Mouse (Mus musculus): ENCODE results near the gene 2610028H24Rik. TPM values are rescaled to one million over a fixed set of nuclear protein-coding genes. Genes with fewer than 3 reads are reported as not detected.

2610028H24Rik gene
- polyA plus RNA-seq, 1 experiment from 2014 or later: not detected

GRCm38 (mm10) chr10:76496366-76496765, 47.5 kb downstream of the 2610028H24Rik start:
- no peaks in the 10 kb centered on the region for H3K9me3 ChIP-seq (replicated peaks)
- no peak overlapping the region for H3K4me3 ChIP-seq
- peaks cover 87% of the 10 kb centered on the region for H3K36me3 ChIP-seq
- no peak overlapping the region for H3K9ac ChIP-seq
- H3K4me1 ChIP-seq: peaks cover 38% of the 10 kb centered on the region
- H3K4me2 ChIP-seq: peak overlapping the region; percentile 14; the same call in 1 of the 2 replicates
- 0 out of 2 replicates have a peak, but pooled peaks have one; percentile 37 for ATAC-seq
- H3K27ac ChIP-seq: peak overlapping the region; percentile 46
- H3K27me3 ChIP-seq (replicated peaks): no peaks in the 10 kb centered on the region
- 48% methylated on average over 7 of the region's 7 CpGs for WGBS (ENCODE audit: insufficient replicate concordance)

GRCm38 (mm10) chr10:76497522-76497921, 48.6 kb downstream of the 2610028H24Rik start:
- 90% methylated on average over 4 of the region's 4 CpGs for WGBS (ENCODE audit: insufficient replicate concordance)

GRCm38 (mm10) chr10:76504271-76504943, 55.5 kb downstream of the 2610028H24Rik start:
- Histone ChIP-seq H3K9me3 (replicated peaks) (no peaks in the 10 kb centered on the region), H3K4me3 (no peak overlapping the region), H3K9ac (no peak overlapping the region), H3K4me1 (peaks cover 14% of the 10 kb centered on the region), H3K36me3 (peaks cover 94% of the 10 kb centered on the region), H3K27ac (no peak overlapping the region), H3K27me3 (replicated peaks) (no peaks in the 10 kb centered on the region), H3K4me2 (no peak overlapping the region)
- WGBS (ENCODE audit: insufficient replicate concordance): 85% methylated on average over 11 of the region's 11 CpGs
- no peak for ATAC-seq

More at GRCm38 (mm10) chr10:76497522-76497921, 48.6 kb downstream of the 2610028H24Rik start:
- no peak for ATAC-seq
- H3K9me3 ChIP-seq (replicated peaks): no peaks in the 10 kb centered on the region
- H3K27ac ChIP-seq: no peak overlapping the region
- no peak overlapping the region for H3K4me3 ChIP-seq
- no peak overlapping the region for H3K9ac ChIP-seq
- H3K36me3 ChIP-seq: peaks cover 94% of the 10 kb centered on the region
- H3K4me2 ChIP-seq: no peak overlapping the region
- no peaks in the 10 kb centered on the region for H3K27me3 ChIP-seq (replicated peaks)
- peaks cover 38% of the 10 kb centered on the region for H3K4me1 ChIP-seq

DNA sequence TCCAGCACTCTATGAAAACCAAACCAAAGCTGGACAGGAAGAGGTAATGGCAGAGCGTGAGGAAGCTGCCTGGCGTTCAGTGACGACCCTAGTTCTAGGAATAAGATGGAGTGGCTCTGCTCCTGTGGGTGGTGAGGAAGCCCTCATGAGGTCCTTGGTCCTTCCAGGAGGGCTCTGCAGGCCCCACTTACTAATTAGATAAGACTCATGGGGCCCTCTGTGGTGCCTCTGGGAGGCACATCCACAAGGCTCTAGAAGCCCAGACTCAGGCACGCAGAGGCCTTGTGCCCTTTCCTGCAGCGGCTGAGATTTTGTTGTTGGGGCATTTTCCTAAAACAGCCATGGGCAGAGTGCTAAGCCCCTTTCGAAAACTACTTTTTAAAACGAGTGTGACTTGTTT, 57.0 kb downstream of the 2610028H24Rik start:
- ATAC-seq: peak; percentile 69; the same call in 1 of the 2 replicates
- Histone ChIP-seq H3K9me3 (replicated peaks) (no peaks in the 10 kb centered on the region), H3K4me2 (no peak overlapping the region), H3K27ac (no peak overlapping the region), H3K4me3 (no peak overlapping the region), H3K9ac (no peak overlapping the region), H3K4me1 (peaks cover 14% of the 10 kb centered on the region), H3K36me3 (peaks cover 93% of the 10 kb centered on the region), H3K27me3 (replicated peaks) (no peaks in the 10 kb centered on the region)
- WGBS (ENCODE audit: insufficient replicate concordance): 61% methylated on average over 7 of the region's 7 CpGs

Other genes starting within 250 kb of the 2610028H24Rik start
- 10.1 and 10.5 TPM in 2 replicates for gene Prmt2, start 211.2 kb upstream of the 2610028H24Rik start, polyA plus RNA-seq (2016; fragmentation: Nextera tagmentation; extraction: Ambion mirVana)
- gene S100b, start 195.2 kb upstream of the 2610028H24Rik start, polyA plus RNA-seq (2016; fragmentation: Nextera tagmentation; extraction: Ambion mirVana): not detected in 2 replicates
- 2.4 and 2.7 TPM in 2 replicates for gene Dip2a, start 103.8 kb upstream of the 2610028H24Rik start, polyA plus RNA-seq (2016; fragmentation: Nextera tagmentation; extraction: Ambion mirVana)
- gene AC141477.1, start 8.6 kb upstream of the 2610028H24Rik start, polyA plus RNA-seq (2016; fragmentation: Nextera tagmentation; extraction: Ambion mirVana): not detected in 2 replicates
- 12.6 and 13.8 TPM in 2 replicates for gene Pcnt, start 6.3 kb upstream of the 2610028H24Rik start, polyA plus RNA-seq (2016; fragmentation: Nextera tagmentation; extraction: Ambion mirVana)
- gene Mcm3ap, start 19.8 kb downstream of the 2610028H24Rik start, polyA plus RNA-seq (2016; fragmentation: Nextera tagmentation; extraction: Ambion mirVana): 39.1 and 43.3 TPM in 2 replicates
- 5.3 and 5.7 TPM in 2 replicates for gene Ybey, start 20.0 kb downstream of the 2610028H24Rik start, polyA plus RNA-seq (2016; fragmentation: Nextera tagmentation; extraction: Ambion mirVana)
- 51.9 and 53.5 TPM in 2 replicates for gene Lss, start 82.5 kb downstream of the 2610028H24Rik start, polyA plus RNA-seq (2016; fragmentation: Nextera tagmentation; extraction: Ambion mirVana)
- gene Spatc1l, start 113.2 kb downstream of the 2610028H24Rik start, polyA plus RNA-seq (2016; fragmentation: Nextera tagmentation; extraction: Ambion mirVana): not detected in 2 replicates
- 18.3 and 18.6 TPM in 2 replicates for gene Ftcd, start 126.6 kb downstream of the 2610028H24Rik start, polyA plus RNA-seq (2016; fragmentation: Nextera tagmentation; extraction: Ambion mirVana)
- 14.4 and 16.6 TPM in 2 replicates for gene Col6a2, start 174.5 kb downstream of the 2610028H24Rik start, polyA plus RNA-seq (2016; fragmentation: Nextera tagmentation; extraction: Ambion mirVana)

All from liver, embryonic 12.5 days (tissue).